Comparison of ENCODE assay signal across 7 mouse cellular contexts in the genomic region with DNA sequence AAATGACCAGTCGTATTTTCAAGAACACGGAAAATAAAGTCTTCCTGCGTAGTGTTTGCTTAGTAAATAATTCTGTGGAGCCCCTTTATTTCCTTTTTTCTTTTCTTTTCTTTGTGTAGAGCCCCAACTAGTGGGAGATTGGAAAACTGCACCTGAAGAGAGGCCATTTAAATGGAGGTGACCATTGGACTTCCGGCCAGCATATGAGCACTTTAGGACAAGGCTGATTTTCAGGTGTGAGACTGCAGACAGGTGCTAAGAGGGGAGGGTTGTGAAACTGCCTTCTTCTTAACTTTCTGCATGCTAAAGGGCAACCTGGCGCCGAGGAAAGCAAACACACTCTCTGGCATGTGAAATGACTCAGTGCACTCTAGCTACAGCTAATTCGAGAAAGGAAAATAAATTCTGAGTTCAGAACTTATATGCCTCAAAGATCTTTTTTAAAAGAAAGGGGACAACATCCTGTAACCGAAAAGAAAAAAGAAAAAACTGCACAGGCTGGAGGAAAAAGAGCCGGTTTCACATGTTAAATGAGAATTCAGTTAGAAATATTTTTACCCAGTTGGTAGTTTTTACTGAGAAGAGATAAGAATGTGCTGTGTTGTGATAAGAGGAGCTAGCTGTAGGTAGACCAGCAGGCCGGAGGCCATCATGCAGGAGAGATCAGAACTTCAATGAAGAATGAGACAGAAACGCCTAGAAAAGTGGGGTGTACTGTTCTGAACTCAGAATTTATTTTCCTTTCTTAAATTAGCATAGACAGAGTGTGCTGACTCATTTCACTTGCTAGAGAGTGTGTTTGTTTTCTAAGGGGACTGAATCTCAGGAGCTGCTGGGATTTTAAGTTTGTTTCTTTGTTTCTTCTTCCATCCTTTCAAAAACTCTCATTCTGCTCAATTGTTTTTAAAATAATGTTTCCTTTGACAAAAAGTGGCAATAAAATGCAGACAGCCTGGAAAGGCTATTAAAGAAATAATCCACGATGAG.
DNase-seq lines count a peak whose midpoint lies in the region; ATAC-seq and TF ChIP-seq lines count a peak whose summit lies in the region.

No protein-coding gene starts in this region.

- no peaks in the 10 kb centered on the region; the same call in none of the 2 replicates for H3K4me1 ChIP-seq in bone marrow, adult 2 months (ENCODE audit: control insufficient read depth, insufficient read depth, low read length)
- H3K4me1 ChIP-seq in hindbrain, embryonic 11.5 days (replicated peaks; ENCODE audit: control insufficient read depth, insufficient read depth, low read length) = no peaks in the 10 kb centered on the region
- H3K4me1 ChIP-seq in lung, postnatal 0 days (ENCODE audit: insufficient read depth, low read depth, low read length) = no peaks in the 10 kb centered on the region
- H3K4me1 ChIP-seq in olfactory bulb, adult 2 months (ENCODE audit: control insufficient read depth, insufficient read depth, low read length) = peaks cover 16% of the 10 kb centered on the region

- H3K27me3 ChIP-seq in hindbrain, embryonic 11.5 days (ENCODE audit: control insufficient read depth, insufficient read depth, low read length) = no peaks in the 10 kb centered on the region
- H3K27me3 ChIP-seq in lung, postnatal 0 days (replicated peaks; ENCODE audit: insufficient read depth, low read length) = no peaks in the 10 kb centered on the region

- H3K9me3 ChIP-seq in hindbrain, embryonic 11.5 days (ENCODE audit: control insufficient read depth, low read length) = no peaks in the 10 kb centered on the region
- H3K9me3 ChIP-seq in lung, postnatal 0 days (ENCODE audit: low read length) = no peaks in the 10 kb centered on the region

- no peak overlapping the region for H3K27ac ChIP-seq in bone marrow, adult 2 months (ENCODE audit: control insufficient read depth, insufficient read depth, low read depth, low read length, poor library complexity)
- no peak overlapping the region for H3K27ac ChIP-seq in hindbrain, embryonic 11.5 days (ENCODE audit: low read depth, low read length)
- H3K27ac ChIP-seq in lung, postnatal 0 days (ENCODE audit: low read length) = peak overlapping the region; percentile 57; the same call in 1 of the 2 replicates
- H3K27ac ChIP-seq in olfactory bulb, adult 2 months (ENCODE audit: insufficient read depth, low read depth, low read length) = peak overlapping the region; percentile 75; the same call in 1 of the 2 replicates

- no peaks in the 10 kb centered on the region for H3K36me3 ChIP-seq in hindbrain, embryonic 11.5 days (ENCODE audit: control insufficient read depth, insufficient read depth, low read length)
- H3K36me3 ChIP-seq in lung, postnatal 0 days (ENCODE audit: insufficient read depth, low read length) = no peaks in the 10 kb centered on the region

- TF ChIP-seq EP300 in lung, postnatal 0 days (IDR thresholded peaks at IDR 0.05) = no peak

- TF ChIP-seq CTCF in bone marrow, adult 2 months (IDR thresholded peaks at IDR 0.05; ENCODE audit: control insufficient read depth, insufficient read depth, low read length) = 0 out of 2 replicates have a peak, but pooled peaks have one; percentile 6
- peak; percentile 92 for TF ChIP-seq CTCF in lung, postnatal 0 days (IDR thresholded peaks at IDR 0.05)
- TF ChIP-seq CTCF in olfactory bulb, adult 2 months (IDR thresholded peaks at IDR 0.05; ENCODE audit: insufficient read depth, low read depth, low read length) = no peak

- H3K9ac ChIP-seq in hindbrain, embryonic 11.5 days (ENCODE audit: low read depth, low read length) = peak overlapping the region; percentile 66
- H3K9ac ChIP-seq in lung, postnatal 0 days (replicated peaks; ENCODE audit: low read depth) = no peak overlapping the region

- no peak overlapping the region for H3K4me3 ChIP-seq in bone marrow, adult 2 months (replicated peaks; ENCODE audit: control insufficient read depth, low read depth, low read length)
- peak overlapping the region; percentile 30 for H3K4me3 ChIP-seq in hindbrain, embryonic 11.5 days (ENCODE audit: low read depth, low read length)
- H3K4me3 ChIP-seq in lung, postnatal 0 days (ENCODE audit: low read depth, low read length) = peak overlapping the region; percentile 34
- no peak overlapping the region; the same call in 1 of the 2 replicates for H3K4me3 ChIP-seq in olfactory bulb, adult 2 months (ENCODE audit: insufficient read depth, low read depth, low read length)

- TF ChIP-seq POLR2A in bone marrow, adult 2 months (IDR thresholded peaks at IDR 0.05; ENCODE audit: borderline replicate concordance, control insufficient read depth, low read depth, low read length) = no peak
- TF ChIP-seq POLR2A in olfactory bulb, adult 2 months (IDR thresholded peaks at IDR 0.05; ENCODE audit: insufficient read depth, low read depth, low read length) = no peak

- peak overlapping the region; percentile 44 for H3K4me2 ChIP-seq in hindbrain, embryonic 11.5 days (replicated peaks; ENCODE audit: low read depth, low read length)
- H3K4me2 ChIP-seq in lung, postnatal 0 days (replicated peaks; ENCODE audit: low read depth, low read length) = peak overlapping the region; percentile 62

- peak; percentile 58 for DNase-seq in MEL-GATA-1-ER (ENCODE audit: extremely low read depth, low read depth)
- DNase-seq in hindbrain, embryonic 11.5 days (ENCODE audit: low spot score) = peak; percentile 83
- peak; percentile 82 for DNase-seq in layer of hippocampus, adult 9-10 months (ENCODE audit: low spot score)
- peak; percentile 90 for DNase-seq in lung, postnatal 0 days (ENCODE audit: low spot score)

- WGBS in bone marrow, adult 2 months = 37% methylated on average over 12 of the region's 12 CpGs
- 48% methylated on average over 12 of the region's 12 CpGs for WGBS in hindbrain, embryonic 11.5 days
- 30% methylated on average over 12 of the region's 12 CpGs for WGBS in lung, postnatal 0 days
- WGBS in olfactory bulb, adult 2 months = 27% methylated on average over 12 of the region's 12 CpGs

- peak; percentile 77 for ATAC-seq in erythroblast, adult 5-6 weeks (replicated peaks; ENCODE audit: low FRiP score, poor library complexity, severe bottlenecking)
- ATAC-seq in hindbrain, embryonic 11.5 days (ENCODE audit: low FRiP score) = peak; percentile 39
- peak; percentile 87 for ATAC-seq in lung, postnatal 0 days

Comparison
In these comparisons a context has a peak if more than half of its experiments do, and no peak if none do; other contexts are left out.
1. H3K27ac ChIP-seq: peak in lung, postnatal 0 days (single experiment) and olfactory bulb, adult 2 months (single experiment); none in bone marrow, adult 2 months (single experiment) and hindbrain, embryonic 11.5 days (single experiment).
2. H3K4me3 ChIP-seq: peak in hindbrain, embryonic 11.5 days (single experiment) and lung, postnatal 0 days (single experiment); none in bone marrow, adult 2 months (single experiment) and olfactory bulb, adult 2 months (single experiment).
3. Peak in every context shown above with its lines, with median percentiles within 50 percentile points of each other: DNase-seq and ATAC-seq.